Mouse (Mus musculus): ENCODE data around the gene H60b. TPM values are rescaled to one million over a fixed set of nuclear protein-coding genes. Genes with fewer than 3 reads are reported as not detected.

Gene H60b
- 0.53 TPM for total RNA-seq (2023)

DNA sequence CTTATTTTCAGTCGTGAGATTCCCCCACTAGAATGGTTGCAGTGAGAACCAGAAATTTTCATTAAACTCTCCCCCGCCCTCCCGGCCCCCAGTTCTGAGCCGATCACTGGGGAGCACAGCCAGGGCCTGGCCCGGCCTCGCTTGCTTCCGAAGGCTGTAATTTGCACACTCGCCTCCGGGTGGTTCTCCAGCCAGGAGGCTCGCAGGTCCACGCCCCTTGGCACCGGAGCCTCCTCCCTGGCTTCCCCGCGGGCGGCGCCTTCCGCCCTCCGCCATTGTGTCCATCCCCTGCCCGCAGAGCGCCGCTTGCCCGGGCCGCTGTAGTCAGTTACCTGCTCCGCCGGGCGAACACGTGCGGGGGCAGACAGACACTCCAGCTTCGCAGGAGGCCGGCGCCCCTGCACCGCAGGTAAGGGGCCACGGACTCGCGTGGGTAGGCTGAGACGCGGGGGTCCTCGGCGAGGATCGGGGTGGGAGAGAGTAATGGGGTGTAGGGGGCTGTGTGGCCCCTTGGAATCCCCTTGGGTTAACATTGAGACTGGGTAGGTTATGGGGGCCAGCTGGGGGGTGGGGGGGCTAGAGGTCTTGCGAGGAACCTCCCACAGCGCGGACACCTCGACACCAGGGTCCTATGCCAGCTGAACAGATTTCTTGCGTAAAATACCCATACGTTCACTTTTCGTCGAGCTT, at the start of gene H60b, which contains the start of gene Raet1e:
TSS of gene H60b (plus strand) at position 277 of the 690 bp plus-strand sequence.
TSS of gene Raet1e (plus strand) at position 260 of the 690 bp plus-strand sequence.

DNA sequence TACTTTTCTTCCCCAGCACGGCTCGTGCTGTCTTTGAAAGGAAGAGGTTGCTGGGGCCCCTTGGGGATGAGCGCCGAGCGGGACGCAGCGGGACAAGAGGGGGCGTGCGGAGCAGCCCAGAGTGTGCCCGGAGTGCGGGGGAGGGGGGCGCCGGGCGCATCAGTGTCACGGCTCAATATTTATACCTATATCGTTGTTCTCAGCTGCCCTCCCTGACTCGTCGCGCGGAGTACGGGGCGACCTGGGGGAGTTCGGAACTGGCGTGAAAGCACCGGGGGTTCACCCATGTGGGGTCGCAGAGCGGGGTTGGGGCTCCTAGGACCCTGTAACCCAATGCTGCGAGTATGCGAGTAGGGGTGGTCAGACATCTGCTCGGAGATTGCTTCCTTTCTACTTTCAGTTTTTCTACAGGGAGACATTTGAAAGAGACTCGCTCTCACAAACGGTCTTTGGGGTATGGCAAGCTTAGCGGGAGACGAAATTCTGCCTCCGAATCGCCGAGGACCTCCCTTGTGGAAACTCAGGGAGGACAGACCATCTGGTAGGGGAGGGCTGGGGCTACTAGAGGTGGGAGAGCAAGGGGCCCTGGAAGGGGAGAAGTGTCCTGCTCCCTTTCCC, 9.2 kb upstream of the H60b start, which contains the start of gene E030030I06Rik:
TSS of gene E030030I06Rik (minus strand) at position 198 of the 618 bp plus-strand sequence.

Other genes starting within 250 kb of the H60b start
- not detected for gene 4930444G20Rik, start 90.5 kb upstream of the H60b start, total RNA-seq (2023)
- gene E030030I06Rik, start 9.3 kb upstream of the H60b start, total RNA-seq (2023), result 27.8 TPM
- gene Raet1e, start within 50 bp of the H60b start, total RNA-seq (2023), result 0.47 TPM
- not detected for gene Raet1d, start 202.0 kb downstream of the H60b start, total RNA-seq (2023)

Measured in CD4-positive naive resting alpha-beta T cell, adult 76 days (primary cell).